Mouse (Mus musculus) midbrain, embryonic 11.5 days (tissue): ENCODE data around the gene Olfr877. TPM values are rescaled to one million over a fixed set of nuclear protein-coding genes. Genes with fewer than 3 reads are reported as not detected.

Experiments used
- ATAC-seq: fragments of 200-750 bp; cut with Nextera tagmentation; 2 replicates; pipeline ENCODE4 v1.8.0; 2017; ENCODE audit warnings: moderate TSS enrichment, moderate library complexity; ENCODE audit not compliant: low FRiP score
- DNase-seq: peaks from one replicate; pipeline ENCODE4 v3.0.0; 2015; ENCODE audit warnings: low spot score; ENCODE audit errors: missing footprints
- H3K27ac ChIP-seq: fragments of 300-500 bp; sonication (generic); 2 replicates; pipeline ENCODE4 v1.5.1; 2014; ENCODE audit warnings: low read depth, low read length
- H3K27me3 ChIP-seq: fragments of 300-500 bp; sonication (generic); 2 replicates; pipeline ENCODE4 v1.6.1; 2014; ENCODE audit warnings: mild to moderate bottlenecking, low read length, moderate library complexity, mixed read lengths; ENCODE audit not compliant: control insufficient read depth, insufficient read depth
- H3K36me3 ChIP-seq: fragments of 300-500 bp; sonication (generic); 2 replicates; pipeline ENCODE4 v1.6.1; 2014; ENCODE audit warnings: mild to moderate bottlenecking, low read length, moderate library complexity, mixed read lengths; ENCODE audit not compliant: control insufficient read depth, insufficient read depth
- H3K4me1 ChIP-seq: fragments of 300-500 bp; sonication (generic); 2 replicates; pipeline ENCODE4 v1.6.1; 2014; ENCODE audit warnings: low read length; ENCODE audit not compliant: control insufficient read depth, insufficient read depth
- H3K4me2 ChIP-seq: fragments of 300-500 bp; sonication (generic); 2 replicates; pipeline ENCODE4 v1.6.1; 2014; ENCODE audit warnings: mild to moderate bottlenecking, moderate library complexity
- H3K4me3 ChIP-seq: fragments of 300-500 bp; sonication (generic); 2 replicates; pipeline ENCODE4 v1.5.1; 2014; ENCODE audit warnings: low read depth, low read length
- H3K9ac ChIP-seq: fragments of 300-500 bp; sonication (generic); 2 replicates; pipeline ENCODE4 v1.6.1; 2014; ENCODE audit warnings: low read length
- H3K9me3 ChIP-seq: fragments of 300-500 bp; sonication (generic); 2 replicates; pipeline ENCODE4 v1.6.1; 2016; ENCODE audit warnings: low read length; ENCODE audit not compliant: control insufficient read depth
- WGBS: fragments of 180-500 bp; shearing (Covaris S2); extraction: QIAGEN DNeasy Blood & Tissue Kit; methylation state at CpG from one replicate; pipeline ENCODE4 v1.1.7; 2014; 5-methylcytosine and 5-hydroxymethylcytosine counted together
- polyA plus RNA-seq: library from polyadenylated mRNA; unstranded; fragments of >200 nt; fragmentation: Nextera tagmentation; extraction: Ambion mirVana; gene quantifications from 2 replicates; pipeline ENCODE4 v1.2.1, GENCODE M21; 2014

The Olfr877 gene
- polyA plus RNA-seq, 1 experiment from 2014 or later, result not detected

GRCm38 (mm10) chr9:37871097-37871496 lies 17.0 kb downstream of the Olfr877 start:
- H3K27ac ChIP-seq, result no peak overlapping the region
- 91% methylated on average over 1 of the region's 1 CpGs for WGBS

GRCm38 (mm10) chr9:37871536-37871935 lies 17.5 kb downstream of the Olfr877 start:
- Histone ChIP-seq H3K9me3 (no peaks in the 10 kb centered on the region), H3K4me3 (no peak overlapping the region), H3K27me3 (no peaks in the 10 kb centered on the region), H3K27ac (no peak overlapping the region), H3K4me1 (no peaks in the 10 kb centered on the region), H3K4me2 (no peak overlapping the region), H3K36me3 (no peaks in the 10 kb centered on the region), H3K9ac (no peak overlapping the region)
- DNase-seq, result no peak
- ATAC-seq, result no peak
- 77% methylated on average over 1 of the region's 1 CpGs for WGBS

More at GRCm38 (mm10) chr9:37871097-37871496, 17.0 kb downstream of the Olfr877 start:
- Histone ChIP-seq H3K27me3 (no peaks in the 10 kb centered on the region), H3K9me3 (no peaks in the 10 kb centered on the region), H3K36me3 (no peaks in the 10 kb centered on the region), H3K4me2 (no peak overlapping the region), H3K4me3 (no peak overlapping the region), H3K9ac (no peak overlapping the region), H3K4me1 (no peaks in the 10 kb centered on the region)
- ATAC-seq (no peak), DNase-seq (no peak)

GRCm38 (mm10) chr9:37890960-37891359 lies 36.9 kb downstream of the Olfr877 start:
- ATAC-seq (peak; percentile 68), DNase-seq (no peak)
- 11% methylated on average over 2 of the region's 2 CpGs for WGBS
- Histone ChIP-seq H3K4me1 (peaks cover 2% of the 10 kb centered on the region; the same call in 1 of the 2 replicates), H3K4me2 (no peak overlapping the region), H3K4me3 (no peak overlapping the region), H3K36me3 (no peaks in the 10 kb centered on the region), H3K9me3 (no peaks in the 10 kb centered on the region), H3K9ac (no peak overlapping the region), H3K27me3 (no peaks in the 10 kb centered on the region), H3K27ac (no peak overlapping the region)

- no peak within 1 kb of the TSS for H3K9ac ChIP-seq
- H3K4me1 ChIP-seq, result peaks cover 2% of the 10 kb centered on the region; the same call in 1 of the 2 replicates
- no peak for DNase-seq
- H3K9me3 ChIP-seq, result no peaks in the 10 kb centered on the region
- H3K27me3 ChIP-seq, result no peaks in the 10 kb centered on the region
- WGBS, result 18% methylated on average over 2 of the region's 2 CpGs
- no peak within 1 kb of the TSS for H3K4me3 ChIP-seq
- H3K36me3 ChIP-seq, result no peaks in the 10 kb centered on the region
- H3K27ac ChIP-seq, result no peak within 1 kb of the TSS
- no peak within 1 kb of the TSS for H3K4me2 ChIP-seq
- ATAC-seq, result no peak
Observed at GRCm38 (mm10) chr9:37896661-37897060, 42.6 kb downstream of the Olfr877 start, which contains the start of gene Olfr145. Olfr145 (plus strand) TSS chr9:37896724.

- H3K4me3 ChIP-seq, result no peak overlapping the region
- H3K9me3 ChIP-seq, result no peaks in the 10 kb centered on the region
- H3K4me1 ChIP-seq, result no peaks in the 10 kb centered on the region
- no peaks in the 10 kb centered on the region for H3K36me3 ChIP-seq
- no peaks in the 10 kb centered on the region for H3K27me3 ChIP-seq
- no peak overlapping the region for H3K4me2 ChIP-seq
- no peak overlapping the region for H3K27ac ChIP-seq
- 78% methylated on average over 3 of the region's 3 CpGs for WGBS
- DNase-seq (no peak), ATAC-seq (no peak)
- no peak overlapping the region for H3K9ac ChIP-seq
Observed at GRCm38 (mm10) chr9:37905555-37905954, 51.5 kb downstream of the Olfr877 start.

Other genes starting within 250 kb of the Olfr877 start
- 13.6 and 14.6 TPM in 2 replicates for gene Spa17, start 240.5 kb upstream of the Olfr877 start, polyA plus RNA-seq
- gene Tbrg1, start 197.0 kb upstream of the Olfr877 start, polyA plus RNA-seq, result 143 and 146 TPM in 2 replicates
- 0.08 and 0.10 TPM in 2 replicates for gene Panx3, start 185.0 kb upstream of the Olfr877 start, polyA plus RNA-seq
- gene Olfr160, start 138.0 kb upstream of the Olfr877 start, polyA plus RNA-seq, result not detected in 2 replicates
- gene Olfr874, start 109.2 kb upstream of the Olfr877 start, polyA plus RNA-seq, result not detected in 2 replicates
- not detected in 2 replicates for gene Olfr875, start 82.4 kb upstream of the Olfr877 start, polyA plus RNA-seq
- not detected in 2 replicates for gene Olfr876, start 51.2 kb upstream of the Olfr877 start, polyA plus RNA-seq
- not detected in 2 replicates for gene Olfr145, start 42.5 kb downstream of the Olfr877 start, polyA plus RNA-seq
- not detected in 2 replicates for gene Olfr878, start 63.6 kb downstream of the Olfr877 start, polyA plus RNA-seq
- gene Olfr881, start 137.6 kb downstream of the Olfr877 start, polyA plus RNA-seq, result not detected in 2 replicates
- not detected in 2 replicates for gene Olfr883, start 171.5 kb downstream of the Olfr877 start, polyA plus RNA-seq
- not detected in 2 replicates for gene Olfr884, start 192.3 kb downstream of the Olfr877 start, polyA plus RNA-seq
- gene Olfr885, start 207.1 kb downstream of the Olfr877 start, polyA plus RNA-seq, result not detected in 2 replicates
- gene Olfr887, start 229.8 kb downstream of the Olfr877 start, polyA plus RNA-seq, result not detected in 2 replicates